Mouse (Mus musculus): ENCODE measurements around the gene Hfe. TPM values are rescaled to one million over a fixed set of nuclear protein-coding genes. Genes with fewer than 3 reads are reported as not detected.

The Hfe gene
- polyA plus RNA-seq, 1 experiment from 2014 or later, result 5.4 TPM

DNA sequence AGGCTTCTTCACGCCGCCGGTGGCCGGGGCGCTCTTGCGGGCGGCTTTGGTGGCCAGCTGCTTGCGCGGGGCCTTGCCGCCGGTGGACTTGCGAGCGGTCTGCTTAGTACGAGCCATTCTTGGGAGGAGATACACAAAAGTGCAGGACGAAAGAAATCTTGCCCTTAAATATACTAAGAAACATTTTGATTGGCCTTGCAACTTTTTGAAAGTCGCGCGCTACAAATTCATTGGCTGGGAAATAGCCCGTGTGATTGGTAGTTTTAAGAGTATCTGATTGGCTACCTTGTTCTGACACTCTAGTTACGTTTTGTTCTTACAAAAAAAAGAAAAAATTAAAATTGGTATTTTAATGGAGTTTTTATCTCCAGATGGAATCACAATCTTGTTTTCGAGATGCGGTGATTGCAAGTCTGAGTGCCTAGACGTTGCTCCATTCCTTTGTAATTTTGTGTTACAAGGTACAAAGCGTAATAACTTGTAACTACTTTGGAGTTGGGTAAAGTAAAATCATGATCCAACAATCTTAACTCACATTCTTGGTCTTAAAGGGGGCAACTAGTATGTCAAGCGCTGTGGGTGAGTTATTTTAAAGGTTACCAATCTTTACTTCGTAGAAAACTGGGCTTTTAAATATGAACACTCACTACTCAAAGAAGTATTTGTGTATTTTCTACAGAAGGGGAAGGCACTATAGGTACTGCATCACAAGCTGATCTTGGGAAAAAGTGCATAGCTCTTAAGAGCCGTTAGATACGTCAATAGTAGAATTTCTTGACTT lies 34.9 kb upstream of the Hfe start, which contains the start of gene Hist1h3c:
Gene Hist1h3c (minus strand): TSS at position 222 of the 781 bp plus-strand sequence.
- peaks cover 11% of the 10 kb centered on the region for H3K4me1 ChIP-seq (ENCODE audit: control insufficient read depth, insufficient read depth, low read depth, low read length)
- no peaks in the 10 kb centered on the region for H3K9me3 ChIP-seq (ENCODE audit: control insufficient read depth, low read length)
- ATAC-seq, result peak; percentile 70
- no peaks in the 10 kb centered on the region for H3K36me3 ChIP-seq (ENCODE audit: control insufficient read depth, insufficient read depth, low read length)
- H3K4me3 ChIP-seq (ENCODE audit: low read length), result peak within 1 kb of the TSS; percentile 44
- H3K4me2 ChIP-seq (ENCODE audit: low read length), result peak within 1 kb of the TSS; percentile 75
- peak within 1 kb of the TSS; percentile 94 for H3K27ac ChIP-seq (ENCODE audit: low read depth, low read length)
- peak within 1 kb of the TSS; percentile 59 for H3K9ac ChIP-seq (ENCODE audit: low read depth, low read length)
- under 1% methylated on average over 23 of the region's 28 CpGs for WGBS
- no peaks in the 10 kb centered on the region for H3K27me3 ChIP-seq (replicated peaks; ENCODE audit: control insufficient read depth, insufficient read depth, low read length)

DNA sequence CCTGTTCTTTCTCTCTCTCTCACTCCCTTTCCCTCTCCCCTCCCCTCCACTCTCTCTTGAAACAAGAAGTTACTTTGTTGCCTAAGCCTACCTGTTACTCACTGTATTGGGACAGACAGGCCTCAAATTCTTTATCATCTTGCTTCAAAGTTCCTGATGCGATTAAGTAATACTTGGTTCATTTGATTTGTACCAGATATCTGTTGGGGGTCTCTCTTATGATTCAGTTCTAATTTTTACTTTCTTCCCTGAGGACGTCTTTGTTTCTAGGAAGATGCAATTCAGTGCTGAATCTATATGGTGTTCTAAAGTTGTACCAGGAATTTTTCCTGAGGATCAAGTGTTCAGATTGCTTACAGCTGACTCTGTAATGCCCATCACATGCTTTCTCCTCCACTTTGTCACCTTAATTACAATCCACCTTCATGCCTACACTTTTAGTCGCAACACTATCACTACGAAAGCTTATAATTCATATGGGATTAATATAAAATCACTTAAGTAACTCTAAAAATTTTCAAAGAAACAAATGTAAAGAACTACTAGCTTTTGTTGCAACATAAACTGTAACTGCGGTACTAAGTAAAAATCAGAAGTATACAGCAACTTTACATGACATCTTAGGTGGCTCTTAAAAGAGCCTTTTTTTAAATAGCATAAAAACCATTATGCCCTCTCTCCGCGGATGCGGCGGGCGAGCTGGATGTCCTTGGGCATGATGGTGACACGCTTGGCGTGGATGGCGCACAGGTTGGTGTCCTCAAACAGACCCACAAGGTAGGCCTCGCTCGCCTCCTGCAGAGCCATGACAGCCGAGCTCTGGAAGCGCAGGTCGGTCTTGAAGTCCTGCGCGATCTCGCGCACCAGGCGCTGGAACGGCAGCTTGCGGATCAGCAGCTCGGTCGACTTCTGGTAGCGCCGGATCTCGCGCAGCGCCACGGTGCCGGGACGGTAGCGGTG lies 34.0 kb upstream of the Hfe start:
- Histone ChIP-seq H3K36me3 (ENCODE audit: control insufficient read depth, insufficient read depth, low read length) (no peaks in the 10 kb centered on the region), H3K4me2 (ENCODE audit: low read length) (peak overlapping the region; percentile 75), H3K27me3 (replicated peaks; ENCODE audit: control insufficient read depth, insufficient read depth, low read length) (no peaks in the 10 kb centered on the region), H3K4me1 (ENCODE audit: control insufficient read depth, insufficient read depth, low read depth, low read length) (peaks cover 14% of the 10 kb centered on the region), H3K27ac (ENCODE audit: low read depth, low read length) (no peak overlapping the region), H3K9ac (ENCODE audit: low read depth, low read length) (no peak overlapping the region), H3K4me3 (ENCODE audit: low read length) (peak overlapping the region; percentile 44), H3K9me3 (ENCODE audit: control insufficient read depth, low read length) (no peaks in the 10 kb centered on the region)
- no peak for ATAC-seq
- WGBS, result 3% methylated on average over 16 of the region's 36 CpGs

DNA sequence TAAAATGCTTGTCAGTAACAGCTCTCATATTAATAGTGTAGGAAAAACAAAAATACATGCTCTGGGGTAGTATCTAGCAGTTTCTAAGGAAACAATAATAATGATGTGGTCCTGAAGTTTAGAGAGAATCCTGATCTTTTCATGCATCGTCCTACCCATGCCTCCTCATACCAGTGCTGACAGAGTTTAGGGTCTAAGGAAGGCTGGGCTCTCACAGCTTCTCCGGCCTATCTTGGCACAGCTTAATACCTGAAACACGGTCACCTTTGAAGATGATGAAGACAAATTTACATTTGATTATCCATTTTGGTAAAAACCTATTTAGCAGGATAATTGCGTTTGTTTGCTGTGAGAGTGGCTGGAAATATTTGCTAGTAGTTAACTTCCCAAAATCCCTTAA lies 33.3 kb upstream of the Hfe start:
- no peak overlapping the region for H3K4me2 ChIP-seq (ENCODE audit: low read length)
- H3K9ac ChIP-seq (ENCODE audit: low read depth, low read length), result no peak overlapping the region
- no peak overlapping the region for H3K27ac ChIP-seq (ENCODE audit: low read depth, low read length)
- H3K4me3 ChIP-seq (ENCODE audit: low read length), result no peak overlapping the region
- peaks cover 17% of the 10 kb centered on the region for H3K4me1 ChIP-seq (ENCODE audit: control insufficient read depth, insufficient read depth, low read depth, low read length)
- no peaks in the 10 kb centered on the region for H3K9me3 ChIP-seq (ENCODE audit: control insufficient read depth, low read length)
- WGBS, result 45% methylated on average over 4 of the region's 4 CpGs
- H3K27me3 ChIP-seq (replicated peaks; ENCODE audit: control insufficient read depth, insufficient read depth, low read length), result no peaks in the 10 kb centered on the region
- H3K36me3 ChIP-seq (ENCODE audit: control insufficient read depth, insufficient read depth, low read length), result no peaks in the 10 kb centered on the region
- no peak for ATAC-seq

DNA sequence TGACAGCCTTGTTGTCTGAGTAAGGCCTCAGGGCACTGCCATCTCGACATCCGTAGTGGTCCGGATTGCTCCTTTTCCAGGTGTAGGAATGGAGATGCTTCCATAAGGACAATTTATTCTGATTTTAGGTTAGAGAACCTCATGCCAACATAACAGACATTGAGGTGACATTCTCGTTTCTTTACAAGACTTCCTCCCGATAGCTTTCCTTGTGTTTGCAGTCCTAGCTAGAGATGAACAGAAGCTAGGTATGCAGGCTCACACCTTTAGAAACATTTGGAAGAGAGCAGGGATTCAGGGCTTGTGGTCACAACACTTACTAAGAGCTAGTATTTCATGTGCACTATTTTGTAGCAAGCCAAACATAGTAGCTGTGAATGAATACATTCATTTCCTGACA lies 32.6 kb upstream of the Hfe start:
- ATAC-seq, result no peak
- no peaks in the 10 kb centered on the region for H3K27me3 ChIP-seq (replicated peaks; ENCODE audit: control insufficient read depth, insufficient read depth, low read length)
- WGBS, result 88% methylated on average over 5 of the region's 5 CpGs
- no peaks in the 10 kb centered on the region for H3K36me3 ChIP-seq (ENCODE audit: control insufficient read depth, insufficient read depth, low read length)
- H3K4me2 ChIP-seq (ENCODE audit: low read length), result no peak overlapping the region
- H3K4me3 ChIP-seq (ENCODE audit: low read length), result no peak overlapping the region
- H3K27ac ChIP-seq (ENCODE audit: low read depth, low read length), result no peak overlapping the region
- H3K9me3 ChIP-seq (ENCODE audit: control insufficient read depth, low read length), result no peaks in the 10 kb centered on the region
- H3K9ac ChIP-seq (ENCODE audit: low read depth, low read length), result no peak overlapping the region
- peaks cover 17% of the 10 kb centered on the region for H3K4me1 ChIP-seq (ENCODE audit: control insufficient read depth, insufficient read depth, low read depth, low read length)

DNA sequence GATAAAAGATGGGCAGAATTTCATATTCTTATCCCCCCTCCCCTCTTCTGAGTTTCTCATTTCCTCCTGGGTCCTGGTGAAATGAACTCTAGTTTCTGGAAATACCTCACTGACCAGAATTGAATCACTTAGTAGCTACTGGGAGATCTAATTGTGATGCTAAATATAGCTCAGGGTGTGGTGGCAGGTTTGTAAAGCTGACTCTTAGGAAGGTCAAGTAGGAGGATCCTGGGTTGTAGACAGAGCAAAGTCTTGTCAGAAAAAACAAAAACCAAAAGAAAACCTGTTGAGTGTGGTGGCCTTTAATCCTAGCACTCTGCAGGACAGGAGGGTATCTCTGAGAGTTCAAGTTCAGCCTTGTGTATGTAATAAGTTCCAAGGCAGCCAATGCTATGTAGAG lies 31.4 kb upstream of the Hfe start:
- no peaks in the 10 kb centered on the region for H3K27me3 ChIP-seq (replicated peaks; ENCODE audit: control insufficient read depth, insufficient read depth, low read length)
- no peak overlapping the region for H3K4me2 ChIP-seq (ENCODE audit: low read length)
- H3K36me3 ChIP-seq (ENCODE audit: control insufficient read depth, insufficient read depth, low read length), result no peaks in the 10 kb centered on the region
- no peak overlapping the region for H3K9ac ChIP-seq (ENCODE audit: low read depth, low read length)
- H3K4me1 ChIP-seq (ENCODE audit: control insufficient read depth, insufficient read depth, low read depth, low read length), result peaks cover 14% of the 10 kb centered on the region
- no peak for ATAC-seq
- H3K4me3 ChIP-seq (ENCODE audit: low read length), result no peak overlapping the region
- no peak overlapping the region for H3K27ac ChIP-seq (ENCODE audit: low read depth, low read length)
- no peaks in the 10 kb centered on the region for H3K9me3 ChIP-seq (ENCODE audit: control insufficient read depth, low read length)

DNA sequence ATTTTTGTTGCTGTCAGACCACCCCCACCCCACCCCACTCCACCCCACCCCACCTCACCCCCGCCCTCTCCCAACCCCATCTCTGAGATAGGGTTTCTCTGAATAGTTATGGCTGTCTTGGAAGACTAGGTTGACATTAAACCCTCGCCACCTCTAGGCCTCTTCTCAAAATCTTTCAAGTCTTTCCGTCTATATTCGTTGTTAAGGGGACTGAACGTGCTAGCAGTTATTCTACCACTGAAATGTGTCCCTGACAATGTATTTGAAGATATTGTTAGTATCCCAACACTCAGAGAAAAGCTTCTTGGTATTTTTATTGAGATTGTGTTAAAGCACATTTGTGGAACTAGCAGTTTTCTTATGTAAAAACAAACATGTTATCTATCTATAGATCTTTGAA lies 30.3 kb upstream of the Hfe start:
- Histone ChIP-seq H3K27me3 (replicated peaks; ENCODE audit: control insufficient read depth, insufficient read depth, low read length) (no peaks in the 10 kb centered on the region), H3K4me2 (ENCODE audit: low read length) (peak overlapping the region; percentile 95), H3K4me3 (ENCODE audit: low read length) (no peak overlapping the region), H3K27ac (ENCODE audit: low read depth, low read length) (no peak overlapping the region), H3K36me3 (ENCODE audit: control insufficient read depth, insufficient read depth, low read length) (no peaks in the 10 kb centered on the region), H3K9me3 (ENCODE audit: control insufficient read depth, low read length) (no peaks in the 10 kb centered on the region), H3K9ac (ENCODE audit: low read depth, low read length) (no peak overlapping the region), H3K4me1 (ENCODE audit: control insufficient read depth, insufficient read depth, low read depth, low read length) (peaks cover 13% of the 10 kb centered on the region)
- 71% methylated on average over 5 of the region's 5 CpGs for WGBS
- no peak for ATAC-seq

DNA sequence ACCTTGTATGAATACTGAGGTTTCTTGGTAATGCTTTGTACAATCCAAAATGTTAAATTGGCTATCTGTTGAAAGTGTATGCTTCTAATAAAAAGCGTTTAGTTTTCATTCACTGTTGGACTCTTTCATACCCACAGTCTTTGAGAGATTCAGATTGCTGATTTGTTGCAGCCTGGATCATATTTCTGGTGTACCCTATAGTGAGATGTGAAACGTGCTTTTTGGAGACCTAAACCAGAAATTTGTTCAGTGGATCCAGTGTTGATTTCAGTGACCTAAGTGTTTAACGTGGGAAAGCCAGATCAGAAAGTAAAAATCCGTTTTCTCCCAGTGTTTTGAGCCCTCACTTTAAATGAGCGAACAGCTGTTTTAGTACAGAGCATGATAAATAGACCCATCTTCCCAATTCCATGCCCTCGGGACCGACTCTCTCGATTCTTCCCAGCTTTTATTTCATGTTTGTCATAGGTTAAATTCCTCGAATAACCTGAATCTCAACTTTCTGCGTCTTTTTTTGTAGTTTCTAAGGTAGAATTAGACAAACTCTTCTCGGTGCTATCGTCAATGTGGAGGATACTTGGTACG lies 29.7 kb upstream of the Hfe start:
- Histone ChIP-seq H3K36me3 (ENCODE audit: control insufficient read depth, insufficient read depth, low read length) (no peaks in the 10 kb centered on the region), H3K9ac (ENCODE audit: low read depth, low read length) (peak overlapping the region; percentile 64), H3K4me3 (ENCODE audit: low read length) (peak overlapping the region; percentile 53), H3K27ac (ENCODE audit: low read depth, low read length) (peak overlapping the region; percentile 77), H3K27me3 (replicated peaks; ENCODE audit: control insufficient read depth, insufficient read depth, low read length) (no peaks in the 10 kb centered on the region), H3K9me3 (ENCODE audit: control insufficient read depth, low read length) (no peaks in the 10 kb centered on the region), H3K4me2 (ENCODE audit: low read length) (peak overlapping the region; percentile 95), H3K4me1 (ENCODE audit: control insufficient read depth, insufficient read depth, low read depth, low read length) (peaks cover 9% of the 10 kb centered on the region)
- peak; percentile 1; the same call in 1 of the 2 replicates for ATAC-seq
- WGBS, result 31% methylated on average over 13 of the region's 13 CpGs

DNA sequence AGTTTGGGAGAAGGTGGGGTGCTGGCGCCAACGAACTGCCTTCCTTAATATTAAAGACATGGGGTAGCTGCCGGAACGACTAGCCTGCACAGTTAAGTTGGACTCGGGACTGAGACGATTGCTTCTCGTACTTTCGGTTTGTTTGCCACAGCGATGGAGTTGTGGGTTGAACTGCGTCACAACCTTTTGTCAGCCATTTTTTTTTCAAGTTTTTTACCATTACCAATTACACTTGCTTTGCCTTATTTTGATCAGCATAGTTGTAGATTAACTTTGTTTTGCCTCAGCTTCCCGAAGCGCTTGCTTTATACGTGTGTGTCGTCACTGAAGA lies 29.2 kb upstream of the Hfe start:
- peak; percentile 53; the same call in 1 of the 2 replicates for ATAC-seq
- 1% methylated on average over 14 of the region's 14 CpGs for WGBS
- no peaks in the 10 kb centered on the region for H3K36me3 ChIP-seq (ENCODE audit: control insufficient read depth, insufficient read depth, low read length)
- no peaks in the 10 kb centered on the region for H3K27me3 ChIP-seq (replicated peaks; ENCODE audit: control insufficient read depth, insufficient read depth, low read length)
- H3K9me3 ChIP-seq (ENCODE audit: control insufficient read depth, low read length), result no peaks in the 10 kb centered on the region
- peak overlapping the region; percentile 64 for H3K9ac ChIP-seq (ENCODE audit: low read depth, low read length)
- peak overlapping the region; percentile 53 for H3K4me3 ChIP-seq (ENCODE audit: low read length)
- H3K4me2 ChIP-seq (ENCODE audit: low read length), result peak overlapping the region; percentile 95
- peak overlapping the region; percentile 77 for H3K27ac ChIP-seq (ENCODE audit: low read depth, low read length)
- peaks cover 9% of the 10 kb centered on the region for H3K4me1 ChIP-seq (ENCODE audit: control insufficient read depth, insufficient read depth, low read depth, low read length)

All from hindbrain, embryonic 16.5 days (tissue).